Mouse (Mus musculus) adrenal gland, postnatal 0 days (tissue): ENCODE data around the gene Zfp473. TPM values are rescaled to one million over a fixed set of nuclear protein-coding genes. Genes with fewer than 3 reads are reported as not detected.

Source experiments
- polyA plus RNA-seq: library from polyadenylated mRNA; unstranded; fragments of >200 nt; fragmentation: Nextera tagmentation; extraction: Ambion mirVana; gene quantifications from 2 replicates; pipeline ENCODE4 v1.2.1, GENCODE M21; 2015

Zfp473 gene
- 0.16 and 0.37 TPM in 2 replicates for polyA plus RNA-seq

DNA sequence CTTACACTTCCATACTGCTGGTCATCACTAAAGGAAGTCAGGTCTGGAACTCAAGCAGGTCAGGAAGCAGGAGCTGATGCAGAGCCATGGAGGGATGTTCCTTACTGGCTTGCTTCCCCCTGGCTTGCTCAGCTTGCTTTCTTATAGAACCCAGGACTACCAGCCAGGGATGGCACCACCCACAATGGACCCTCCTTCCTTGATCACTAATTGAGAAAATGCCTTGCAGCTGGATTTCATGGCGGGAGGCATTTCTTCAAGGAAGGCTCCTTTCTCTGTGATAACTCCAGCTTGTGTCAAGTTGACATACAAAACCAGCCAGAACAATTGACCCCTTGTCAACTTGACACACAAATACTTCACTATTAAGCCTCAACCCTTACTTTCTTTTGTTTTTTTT lies at the start of gene Zfp473:
Gene Zfp473, minus strand, starts transcription at position 101 of the 400 bp plus-strand sequence.

DNA sequence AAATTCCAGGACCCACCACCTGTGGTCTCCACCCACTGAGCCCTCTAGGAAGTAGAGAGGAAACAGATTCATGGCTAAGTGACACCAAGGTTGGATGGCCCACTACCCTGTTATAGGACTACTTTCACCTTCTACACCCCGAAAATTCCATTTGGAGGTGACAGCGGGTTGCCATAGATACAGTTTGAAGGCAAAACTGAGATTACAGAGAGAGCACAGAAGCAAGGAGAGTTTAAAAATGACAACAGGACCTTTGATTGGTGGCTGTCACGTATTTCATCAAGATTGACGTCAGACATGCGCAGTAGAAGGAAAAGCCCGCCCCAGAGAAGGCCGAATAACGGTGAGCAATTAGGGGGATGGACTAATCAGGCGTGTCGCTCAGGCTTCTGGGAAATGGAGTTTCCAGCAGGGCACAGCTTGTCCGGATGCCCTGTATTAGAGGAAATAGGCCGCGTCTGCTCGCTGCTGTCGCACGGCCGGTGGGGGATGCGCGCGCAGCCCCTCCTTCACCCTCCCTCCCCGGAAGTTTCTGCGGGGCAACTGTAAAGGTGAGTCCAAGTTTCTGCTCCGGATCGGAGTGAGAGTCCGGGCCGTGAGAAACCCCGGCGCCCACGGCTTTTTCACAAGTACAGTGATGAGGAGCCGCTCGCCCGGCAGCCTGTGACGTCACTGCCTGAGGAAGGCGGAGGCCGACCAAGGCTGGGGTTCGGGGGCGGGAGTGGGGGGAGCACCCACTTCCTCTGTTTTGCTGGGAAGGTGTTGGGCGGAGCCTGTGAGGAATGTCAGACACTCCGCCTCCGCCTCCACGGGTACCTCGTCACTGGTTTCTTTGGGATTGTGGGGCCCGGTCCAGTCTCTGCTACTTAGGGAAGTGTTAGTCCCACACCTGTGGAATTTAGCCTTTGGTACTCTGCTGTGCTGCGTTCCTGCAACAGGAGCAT lies 2.5 kb downstream of the Zfp473 start, which contains the start of gene Vrk3:
Gene Vrk3, plus strand, starts transcription at position 313 of the 944 bp plus-strand sequence.

GRCm38 (mm10) chr7:44708574-44708973 lies 42.3 kb downstream of the Zfp473 start, which contains the start of gene Izumo2:
Gene Izumo2, plus strand, starts transcription at chr7:44708742.

Other genes starting within 250 kb of the Zfp473 start
- gene Mybpc2, start 226.4 kb downstream of the Zfp473 start, polyA plus RNA-seq, result 0.41 and 0.92 TPM in 2 replicates
- 0.50 and 0.86 TPM in 2 replicates for gene Spib, start 219.0 kb downstream of the Zfp473 start, polyA plus RNA-seq
- 19.6 and 23.4 TPM in 2 replicates for gene Pold1, start 202.2 kb downstream of the Zfp473 start, polyA plus RNA-seq
- gene Nr1h2, start 197.1 kb downstream of the Zfp473 start, polyA plus RNA-seq, result 63.2 and 98.6 TPM in 2 replicates
- 3.6 and 4.3 TPM in 2 replicates for gene Napsa, start 178.7 kb downstream of the Zfp473 start, polyA plus RNA-seq
- gene Kcnc3, start 160.4 kb downstream of the Zfp473 start, polyA plus RNA-seq, result 0.63 and 2.0 TPM in 2 replicates
- gene Myh14, start 80.2 kb downstream of the Zfp473 start, polyA plus RNA-seq, result 1.7 and 2.0 TPM in 2 replicates
- gene Izumo2, start 42.3 kb downstream of the Zfp473 start, polyA plus RNA-seq, result not detected in 2 replicates
- gene Vrk3, start 2.6 kb downstream of the Zfp473 start, polyA plus RNA-seq, result 25.8 and 41.4 TPM in 2 replicates
- gene Nup62, start 65.0 kb upstream of the Zfp473 start, polyA plus RNA-seq, result 40.4 and 43.1 TPM in 2 replicates
- gene Il4i1, start 65.3 kb upstream of the Zfp473 start, polyA plus RNA-seq, result 0.52 and 1.9 TPM in 2 replicates
- 8.1 and 9.7 TPM in 2 replicates for gene Atf5, start 65.6 kb upstream of the Zfp473 start, polyA plus RNA-seq
- 103 and 124 TPM in 2 replicates for gene Akt1s1, start 97.9 kb upstream of the Zfp473 start, polyA plus RNA-seq
- 74.5 and 99.1 TPM in 2 replicates for gene Tbc1d17, start 98.0 kb upstream of the Zfp473 start, polyA plus RNA-seq
- gene Pnkp, start 106.1 kb upstream of the Zfp473 start, polyA plus RNA-seq, result 41.8 and 51.0 TPM in 2 replicates
- 305 and 336 TPM in 2 replicates for gene Ptov1, start 118.7 kb upstream of the Zfp473 start, polyA plus RNA-seq
- gene Med25, start 141.7 kb upstream of the Zfp473 start, polyA plus RNA-seq, result 65.4 and 92.8 TPM in 2 replicates
- gene Fuz, start 145.0 kb upstream of the Zfp473 start, polyA plus RNA-seq, result 23.0 and 35.1 TPM in 2 replicates
- gene Ap2a1, start 178.4 kb upstream of the Zfp473 start, polyA plus RNA-seq, result 49.4 and 50.6 TPM in 2 replicates
- 0.17 and 0.46 TPM in 2 replicates for gene Tsks, start 192.2 kb upstream of the Zfp473 start, polyA plus RNA-seq
- gene Cpt1c, start 223.8 kb upstream of the Zfp473 start, polyA plus RNA-seq, result 23.0 and 24.9 TPM in 2 replicates
- gene Prmt1, start 235.5 kb upstream of the Zfp473 start, polyA plus RNA-seq, result 247 and 271 TPM in 2 replicates
- 56.9 and 79.7 TPM in 2 replicates for gene Irf3, start 246.6 kb upstream of the Zfp473 start, polyA plus RNA-seq
- 16.6 and 25.4 TPM in 2 replicates for gene Bcl2l12, start 247.7 kb upstream of the Zfp473 start, polyA plus RNA-seq